In genomic region chr19:9982151-9982851, GRCm38 (mm10) we compare ENCODE assay signal across 8 mouse cellular contexts. TPM values are rescaled to one million over a fixed set of nuclear protein-coding genes. Genes with fewer than 3 reads are reported as not detected.
A peak's percentile ranks its signal among the peaks of the same experiment; 100 is the strongest.
DNase-seq lines count a peak whose midpoint lies in the region; ATAC-seq and TF ChIP-seq lines count a peak whose summit lies in the region.

No protein-coding gene starts in this region.

- peak overlapping the region; percentile 52 for H3K27ac ChIP-seq in ES-Bruce4 (ENCODE audit: insufficient read depth, low read length)
- peak overlapping the region; percentile 86 for H3K27ac ChIP-seq in forebrain, embryonic 14.5 days (ENCODE audit: low read depth, low read length)
- peak overlapping the region; percentile 96 for H3K27ac ChIP-seq in neural tube, embryonic 15.5 days (replicated peaks)

- H3K4me1 ChIP-seq in ES-Bruce4 (ENCODE audit: control insufficient read depth, insufficient read depth, low read length), result peaks cover 6% of the 10 kb centered on the region
- H3K4me1 ChIP-seq in forebrain, embryonic 14.5 days (ENCODE audit: control insufficient read depth, insufficient read depth, low read length), result peaks cover 16% of the 10 kb centered on the region
- H3K4me1 ChIP-seq in neural tube, embryonic 15.5 days, result peaks cover 29% of the 10 kb centered on the region

- TF ChIP-seq POLR2A in ES-Bruce4 (IDR thresholded peaks at IDR 0.05; ENCODE audit: insufficient read depth, low read length), result peak; percentile 65

- intact Hi-C loops in heart, postnatal 14 days (cut with DNase I), result no loop called here

- peak; percentile 98 for DNase-seq in forebrain, embryonic 14.5 days (ENCODE audit: low spot score)
- peak; percentile 97 for DNase-seq in heart, postnatal 14 days
- peak; percentile 98 for DNase-seq in layer of hippocampus, adult 11-12 months (ENCODE audit: low spot score)
- peak; percentile 96 to 97 for DNase-seq in lung, adult 18-20 months
- peak; percentile 96 for DNase-seq in testis, postnatal 14 days (ENCODE audit: low spot score)

- H3K9ac ChIP-seq in ES-Bruce4 (ENCODE audit: low read depth, poor library complexity, severe bottlenecking), result peak overlapping the region; percentile 72
- peak overlapping the region; percentile 91 for H3K9ac ChIP-seq in forebrain, embryonic 14.5 days (ENCODE audit: low read length)
- peak overlapping the region; percentile 95 for H3K9ac ChIP-seq in neural tube, embryonic 15.5 days (replicated peaks)

- no peaks in the 10 kb centered on the region for H3K9me3 ChIP-seq in ES-Bruce4 (replicated peaks; ENCODE audit: control insufficient read depth, insufficient read depth, low read length, poor library complexity, severe bottlenecking)
- no peaks in the 10 kb centered on the region for H3K9me3 ChIP-seq in forebrain, embryonic 14.5 days (replicated peaks; ENCODE audit: control insufficient read depth, low read length)
- H3K9me3 ChIP-seq in neural tube, embryonic 15.5 days (replicated peaks), result no peaks in the 10 kb centered on the region

- H3K27me3 ChIP-seq in ES-Bruce4 (ENCODE audit: control insufficient read depth, insufficient read depth, low read length, poor library complexity, severe bottlenecking), result no peaks in the 10 kb centered on the region
- no peaks in the 10 kb centered on the region for H3K27me3 ChIP-seq in forebrain, embryonic 14.5 days (replicated peaks; ENCODE audit: control insufficient read depth, insufficient read depth, low read length)
- no peaks in the 10 kb centered on the region for H3K27me3 ChIP-seq in neural tube, embryonic 15.5 days (replicated peaks)

- WGBS in forebrain, embryonic 14.5 days, result under 1% methylated on average over 58 of the region's 59 CpGs
- WGBS in neural tube, embryonic 15.5 days, result under 1% methylated on average over 54 of the region's 59 CpGs

- H3K4me2 ChIP-seq in forebrain, embryonic 14.5 days (ENCODE audit: low read length), result peak overlapping the region; percentile 94
- H3K4me2 ChIP-seq in neural tube, embryonic 15.5 days, result peak overlapping the region; percentile 69

- TF ChIP-seq EP300 in ES-Bruce4 (IDR thresholded peaks at IDR 0.05; ENCODE audit: insufficient read depth, low read depth, low read length), result peak; percentile 65; the same call in 1 of the 2 replicates

- H3K4me3 ChIP-seq in ES-Bruce4 (ENCODE audit: low read depth, low read length), result peak overlapping the region; percentile 98
- peak overlapping the region; percentile 93 for H3K4me3 ChIP-seq in forebrain, embryonic 14.5 days (ENCODE audit: low read depth, low read length)
- H3K4me3 ChIP-seq in neural tube, embryonic 15.5 days (replicated peaks), result peak overlapping the region; percentile 92

- ATAC-seq in cerebellum, adult (ENCODE audit: insufficient number of reproducible peaks, low FRiP score, low TSS enrichment), result peak; percentile 93
- peak; percentile 99 for ATAC-seq in forebrain, embryonic 14.5 days
- ATAC-seq in neural tube, embryonic 15.5 days (ENCODE audit: low FRiP score), result peak; percentile 99

- peaks cover 21% of the 10 kb centered on the region for H3K36me3 ChIP-seq in ES-Bruce4 (ENCODE audit: control insufficient read depth, insufficient read depth, low read length, poor library complexity, severe bottlenecking)
- peaks cover 27% of the 10 kb centered on the region for H3K36me3 ChIP-seq in forebrain, embryonic 14.5 days (ENCODE audit: control insufficient read depth, insufficient read depth, low read length)
- H3K36me3 ChIP-seq in neural tube, embryonic 15.5 days, result peaks cover 21% of the 10 kb centered on the region

- no peak for TF ChIP-seq CTCF in ES-Bruce4 (IDR thresholded peaks at IDR 0.05; ENCODE audit: low read depth, low read length)

RNA-seq across cellular contexts. Expression of gene Fth1, which starts 1.9 kb away (rescaled TPM):
- polyA plus RNA-seq in ES-Bruce4 (2011; ENCODE audit: insufficient read depth, insufficient read length, low read depth, missing spikeins), result 606 and 634 TPM in 2 replicates
- polyA plus RNA-seq in forebrain, embryonic 14.5 days (2014; fragmentation: Nextera tagmentation; extraction: Ambion mirVana), result 1,442 and 1,550 TPM in 2 replicates
- 1,000 to 10,000 TPM; 2,034 to 2,074 TPM for total RNA-seq in heart, postnatal 14 days (2021)
- polyA plus RNA-seq in neural tube, embryonic 15.5 days (2015; fragmentation: Nextera tagmentation; extraction: Ambion mirVana), result 1,798 and 1,858 TPM in 2 replicates

RNA-seq across cellular contexts. Expression of gene Best1, which starts 19.1 kb away (rescaled TPM):
- polyA plus RNA-seq in ES-Bruce4 (2011; ENCODE audit: insufficient read depth, insufficient read length, low read depth, missing spikeins), result 1.4 and 3.1 TPM in 2 replicates
- polyA plus RNA-seq in forebrain, embryonic 14.5 days (2014; fragmentation: Nextera tagmentation; extraction: Ambion mirVana), result 1.1 and 1.4 TPM in 2 replicates
- total RNA-seq in heart, postnatal 14 days (2021), result under 1 TPM; 0.17 to 0.29 TPM
- polyA plus RNA-seq in neural tube, embryonic 15.5 days (2015; fragmentation: Nextera tagmentation; extraction: Ambion mirVana), result 2.1 and 2.3 TPM in 2 replicates

RNA-seq across cellular contexts. Expression of gene Rab3il1, which starts 19.2 kb away (rescaled TPM):
- polyA plus RNA-seq in ES-Bruce4 (2011; ENCODE audit: insufficient read depth, insufficient read length, low read depth, missing spikeins), result 3.2 and 4.1 TPM in 2 replicates
- polyA plus RNA-seq in forebrain, embryonic 14.5 days (2014; fragmentation: Nextera tagmentation; extraction: Ambion mirVana), result 20.6 and 21.5 TPM in 2 replicates
- 1 to 10 TPM; 9.7 to 9.9 TPM for total RNA-seq in heart, postnatal 14 days (2021)
- polyA plus RNA-seq in neural tube, embryonic 15.5 days (2015; fragmentation: Nextera tagmentation; extraction: Ambion mirVana), result 21.4 and 22.5 TPM in 2 replicates

RNA-seq across cellular contexts. Expression of gene Fads3, which starts 59.1 kb away (rescaled TPM):
- 0.81 and 3.1 TPM in 2 replicates for polyA plus RNA-seq in ES-Bruce4 (2011; ENCODE audit: insufficient read depth, insufficient read length, low read depth, missing spikeins)
- 9.6 and 12.5 TPM in 2 replicates for polyA plus RNA-seq in forebrain, embryonic 14.5 days (2014; fragmentation: Nextera tagmentation; extraction: Ambion mirVana)
- total RNA-seq in heart, postnatal 14 days (2021), result 10 to 100 TPM; 33.0 to 36.3 TPM
- polyA plus RNA-seq in neural tube, embryonic 15.5 days (2015; fragmentation: Nextera tagmentation; extraction: Ambion mirVana), result 30.3 and 32.3 TPM in 2 replicates

Comparison
In these comparisons a context has a peak if more than half of its experiments do, and no peak if none do; other contexts are left out.
1. Peak in every context shown above with its lines: DNase-seq, ATAC-seq, H3K4me3 ChIP-seq and H3K27ac ChIP-seq.